Mouse (Mus musculus) cerebellum, adult 2 months (tissue): ENCODE data around the gene Fgfr2.

Experiments used
- CTCF ChIP-seq: fragments of 200-500 bp; IDR thresholded peaks from 2 replicates; pipeline ENCODE4 v1.5.1; 2011; ENCODE audit warnings: low read depth, mild to moderate bottlenecking, control low read depth, low read length, moderate library complexity, borderline replicate concordance; ENCODE audit not compliant: insufficient read depth
- POLR2A ChIP-seq: fragments of 200-500 bp; IDR thresholded peaks from 2 replicates; pipeline ENCODE4 v1.6.1; 2011; ENCODE audit warnings: low read length, control low read depth, borderline replicate concordance; ENCODE audit not compliant: insufficient read depth

GRCm38 (mm10) chr7:131846066-131846905, 1276.9 kb downstream of the Fgfr2 start:
- TF ChIP-seq CTCF (no peak), POLR2A (no peak)
